ENCODE assay signal across 24 mouse cellular contexts in the genomic region with DNA sequence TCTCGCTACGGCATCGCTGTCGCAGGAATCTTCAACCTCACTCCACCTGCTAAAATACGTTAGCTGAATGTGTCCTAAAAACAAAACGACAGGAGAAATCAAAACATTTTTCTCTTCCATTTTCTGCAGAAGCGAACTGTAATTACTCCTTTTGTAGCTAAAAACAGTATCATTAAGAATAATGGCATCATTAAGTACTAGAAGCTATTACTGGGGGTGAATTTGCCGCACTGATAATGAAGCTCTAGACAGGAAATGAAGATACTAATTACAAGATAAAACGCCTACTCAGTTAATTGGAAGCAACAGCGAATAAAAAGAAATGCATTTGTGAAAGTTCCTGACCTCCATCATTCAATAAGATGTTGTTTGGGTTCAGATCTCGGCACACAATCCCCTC.
DNase-seq lines count a peak whose midpoint lies in the region; ATAC-seq and TF ChIP-seq lines count a peak whose summit lies in the region.
"Had no signal": no experiment of that assay in that cellular context is flagged by ENCODE, and none has a peak within 500 bp of the region (broad histone marks: within the 10 kb centered on the region; RNA-seq: fewer than 3 reads in every experiment).

No protein-coding gene starts in this region.

- 0 out of 2 replicates have a peak, but pooled peaks have one; percentile 19 for ATAC-seq in forebrain, embryonic 14.5 days
- no peak for ATAC-seq in forebrain, embryonic 15.5 days (replicated peaks)
- no peak for ATAC-seq in hindbrain, postnatal 0 days
- no peak for ATAC-seq in hindbrain, embryonic 14.5 days (ENCODE audit: low FRiP score)
- ATAC-seq: CD4-positive, CD25-positive, alpha-beta regulatory T cell, adult 4 months had no signal

- H3K27me3 ChIP-seq in forebrain, embryonic 14.5 days (replicated peaks; ENCODE audit: control insufficient read depth, insufficient read depth, low read length) = no peaks in the 10 kb centered on the region
- 0 out of 2 replicates have a peak, but pooled peaks cover 7% of the 10 kb centered on the region for H3K27me3 ChIP-seq in forebrain, embryonic 15.5 days
- no peaks in the 10 kb centered on the region for H3K27me3 ChIP-seq in hindbrain, postnatal 0 days (ENCODE audit: insufficient read depth, low read length)
- H3K27me3 ChIP-seq in hindbrain, embryonic 14.5 days (ENCODE audit: control insufficient read depth, insufficient read depth, low read length) = no peaks in the 10 kb centered on the region
- H3K27me3 ChIP-seq: CH12.LX; embryonic facial prominence, embryonic 13.5 days; embryonic facial prominence, embryonic 15.5 days had no signal

- H3K4me2 ChIP-seq in forebrain, embryonic 14.5 days (ENCODE audit: low read length) = no peak overlapping the region
- H3K4me2 ChIP-seq in forebrain, embryonic 15.5 days (replicated peaks) = no peak overlapping the region
- H3K4me2 ChIP-seq in hindbrain, postnatal 0 days (ENCODE audit: low read depth, low read length) = no peak overlapping the region
- H3K4me2 ChIP-seq in hindbrain, embryonic 14.5 days (replicated peaks) = no peak overlapping the region
- H3K4me2 ChIP-seq: embryonic facial prominence, embryonic 13.5 days; embryonic facial prominence, embryonic 15.5 days; forebrain, embryonic 12.5 days had no signal

- DNase-seq in forebrain, embryonic 14.5 days (ENCODE audit: low spot score) = peak; percentile 54
- DNase-seq in hindbrain, postnatal 0 days (ENCODE audit: low spot score) = peak; percentile 6
- DNase-seq in hindbrain, embryonic 14.5 days (ENCODE audit: low spot score) = no peak
- peak; percentile 47 for DNase-seq in Muller cell, postnatal 12 days (ENCODE audit: inconsistent ontology term)
- no peak for DNase-seq in cerebellum, postnatal 14 days
- DNase-seq: adrenal gland, adult 2 months; adrenal gland, postnatal 10 days; adrenal gland, postnatal 25 days; B cell, adult 2 months; cerebellum, adult 11-12 months; cerebellum, adult 2 months; cerebellum, adult 9-10 months; cerebellum, postnatal 10 days; cerebellum, postnatal 36 days; embryo, embryonic 11 days had no signal

- no peak overlapping the region for H3K27ac ChIP-seq in forebrain, embryonic 14.5 days (ENCODE audit: low read depth, low read length)
- H3K27ac ChIP-seq in forebrain, embryonic 15.5 days (replicated peaks) = no peak overlapping the region
- H3K27ac ChIP-seq in hindbrain, postnatal 0 days = no peak overlapping the region
- H3K27ac ChIP-seq in hindbrain, embryonic 14.5 days = no peak overlapping the region
- H3K27ac ChIP-seq: embryonic facial prominence, embryonic 13.5 days; embryonic facial prominence, embryonic 15.5 days; forebrain, embryonic 10.5 days had no signal

- H3K9ac ChIP-seq in forebrain, embryonic 14.5 days (ENCODE audit: low read length) = no peak overlapping the region
- H3K9ac ChIP-seq in forebrain, embryonic 15.5 days (replicated peaks) = no peak overlapping the region
- no peak overlapping the region for H3K9ac ChIP-seq in hindbrain, postnatal 0 days (replicated peaks; ENCODE audit: low read length)
- H3K9ac ChIP-seq in hindbrain, embryonic 14.5 days = no peak overlapping the region
- H3K9ac ChIP-seq: embryonic facial prominence, embryonic 13.5 days; embryonic facial prominence, embryonic 15.5 days; forebrain, embryonic 12.5 days had no signal

- H3K4me1 ChIP-seq in forebrain, embryonic 14.5 days (ENCODE audit: control insufficient read depth, insufficient read depth, low read length) = peaks cover 7% of the 10 kb centered on the region; the same call in 1 of the 2 replicates
- peaks cover 29% of the 10 kb centered on the region for H3K4me1 ChIP-seq in forebrain, embryonic 15.5 days
- no peaks in the 10 kb centered on the region for H3K4me1 ChIP-seq in hindbrain, postnatal 0 days (ENCODE audit: insufficient read depth, low read length)
- peaks cover 17% of the 10 kb centered on the region; the same call in 1 of the 2 replicates for H3K4me1 ChIP-seq in hindbrain, embryonic 14.5 days (replicated peaks; ENCODE audit: control insufficient read depth, insufficient read depth, low read length)

- peaks cover 16% of the 10 kb centered on the region for H3K36me3 ChIP-seq in forebrain, embryonic 14.5 days (ENCODE audit: control insufficient read depth, insufficient read depth, low read length)
- H3K36me3 ChIP-seq in forebrain, embryonic 15.5 days = peaks cover 4% of the 10 kb centered on the region; the same call in 1 of the 2 replicates
- H3K36me3 ChIP-seq in hindbrain, postnatal 0 days (ENCODE audit: insufficient read depth, low read length) = peaks cover 7% of the 10 kb centered on the region; the same call in 1 of the 2 replicates
- H3K36me3 ChIP-seq in hindbrain, embryonic 14.5 days (replicated peaks; ENCODE audit: control insufficient read depth, insufficient read depth) = peaks cover 18% of the 10 kb centered on the region

- H3K4me3 ChIP-seq in forebrain, embryonic 14.5 days (ENCODE audit: low read depth, low read length) = no peak overlapping the region
- no peak overlapping the region for H3K4me3 ChIP-seq in forebrain, embryonic 15.5 days
- no peak overlapping the region for H3K4me3 ChIP-seq in hindbrain, postnatal 0 days (ENCODE audit: low read length)
- no peak overlapping the region for H3K4me3 ChIP-seq in hindbrain, embryonic 14.5 days (replicated peaks; ENCODE audit: low read length)
- H3K4me3 ChIP-seq: embryonic facial prominence, embryonic 13.5 days; embryonic facial prominence, embryonic 15.5 days; erythroblast, embryonic 14.5 days; forebrain, embryonic 10.5 days; forebrain, embryonic 12.5 days had no signal

- H3K9me3 ChIP-seq in forebrain, embryonic 14.5 days (replicated peaks; ENCODE audit: control insufficient read depth, low read length) = no peaks in the 10 kb centered on the region
- H3K9me3 ChIP-seq in forebrain, embryonic 15.5 days = no peaks in the 10 kb centered on the region
- H3K9me3 ChIP-seq in hindbrain, postnatal 0 days (ENCODE audit: low read length) = no peaks in the 10 kb centered on the region
- H3K9me3 ChIP-seq in hindbrain, embryonic 14.5 days (ENCODE audit: control insufficient read depth, low read length) = no peaks in the 10 kb centered on the region
- H3K9me3 ChIP-seq: embryonic facial prominence, embryonic 13.5 days; embryonic facial prominence, embryonic 15.5 days; forebrain, embryonic 10.5 days; forebrain, embryonic 12.5 days; G1E had no signal

- WGBS in forebrain, embryonic 14.5 days = 49% methylated on average over 11 of the region's 11 CpGs
- 37% methylated on average over 11 of the region's 11 CpGs for WGBS in forebrain, embryonic 15.5 days
- WGBS in hindbrain, postnatal 0 days = 79% methylated on average over 11 of the region's 11 CpGs
- 85% methylated on average over 11 of the region's 11 CpGs for WGBS in hindbrain, embryonic 14.5 days

- no peak for TF ChIP-seq CTCF in hindbrain, postnatal 0 days (IDR thresholded peaks at IDR 0.05; ENCODE audit: low read depth)

Comparison
In these comparisons a context has a peak if more than half of its experiments do, and no peak if none do; other contexts are left out.
1. DNase-seq: peak in forebrain, embryonic 14.5 days (single experiment), hindbrain, postnatal 0 days (single experiment) and Muller cell, postnatal 12 days (single experiment); none in hindbrain, embryonic 14.5 days (single experiment) and cerebellum, postnatal 14 days (0 of 2).